Mouse (Mus musculus) heart, embryonic 11.5 days (tissue): ENCODE data around the gene Fscn2. TPM values are rescaled to one million over a fixed set of nuclear protein-coding genes. Genes with fewer than 3 reads are reported as not detected.
A peak's percentile ranks its signal among the peaks of the same experiment; 100 is the strongest.

ENCODE experiments used
- ATAC-seq: fragments of 200-750 bp; cut with Nextera tagmentation; replicated peaks from 2 replicates; pipeline ENCODE4 v1.8.0; 2017; ENCODE audit warnings: moderate library complexity; ENCODE audit not compliant: insufficient number of reproducible peaks, low FRiP score, low TSS enrichment
- H3K27ac ChIP-seq: fragments of 300-500 bp; sonication (generic); 2 replicates; pipeline ENCODE4 v1.5.1; 2014; ENCODE audit warnings: mild to moderate bottlenecking, low read depth, low read length
- H3K27me3 ChIP-seq: fragments of 300-500 bp; sonication (generic); 2 replicates; pipeline ENCODE4 v1.6.1; 2014; ENCODE audit warnings: mild to moderate bottlenecking, low read length, mixed read lengths; ENCODE audit not compliant: control insufficient read depth, insufficient read depth
- H3K36me3 ChIP-seq: fragments of 300-500 bp; sonication (generic); 2 replicates; pipeline ENCODE4 v1.6.1; 2014; ENCODE audit warnings: mild to moderate bottlenecking, low read length, moderate library complexity, mixed read lengths; ENCODE audit not compliant: control insufficient read depth, insufficient read depth
- H3K4me1 ChIP-seq: fragments of 300-500 bp; sonication (generic); 2 replicates; pipeline ENCODE4 v1.6.1; 2014; ENCODE audit warnings: low read length; ENCODE audit not compliant: control insufficient read depth, insufficient read depth
- H3K4me2 ChIP-seq: fragments of 300-500 bp; sonication (generic); 2 replicates; pipeline ENCODE4 v1.6.1; 2014; ENCODE audit warnings: mild to moderate bottlenecking, moderate library complexity
- H3K4me3 ChIP-seq: fragments of 300-500 bp; sonication (generic); 2 replicates; pipeline ENCODE4 v1.5.1; 2014; ENCODE audit warnings: low read depth, low read length
- H3K9ac ChIP-seq: fragments of 300-500 bp; sonication (generic); 2 replicates; pipeline ENCODE4 v1.6.1; 2014; ENCODE audit warnings: mild to moderate bottlenecking, low read depth, low read length, moderate library complexity
- H3K9me3 ChIP-seq: fragments of 300-500 bp; sonication (generic); replicated peaks from 2 replicates; pipeline ENCODE4 v1.6.1; 2016; ENCODE audit warnings: low read length; ENCODE audit not compliant: control insufficient read depth
- WGBS: fragments of 180-500 bp; shearing (Covaris S2); extraction: QIAGEN DNeasy Blood & Tissue Kit; methylation state at CpG from one replicate; pipeline ENCODE4 v1.1.7; 2014; ENCODE audit not compliant: insufficient replicate concordance; 5-methylcytosine and 5-hydroxymethylcytosine counted together
- polyA plus RNA-seq: library from polyadenylated mRNA; unstranded; fragments of >200 nt; fragmentation: Nextera tagmentation; extraction: Ambion mirVana; gene quantifications from 2 replicates; pipeline ENCODE4 v1.2.1, GENCODE M21; 2014

Fscn2 gene
- polyA plus RNA-seq, 1 experiment from 2014 or later = 0.57 TPM

GRCm38 (mm10) chr11:120317456-120317855 lies 43.9 kb upstream of the Fscn2 start:
- ATAC-seq = no peak

GRCm38 (mm10) chr11:120319310-120319709 lies 42.0 kb upstream of the Fscn2 start:
- H3K27ac ChIP-seq = no peak overlapping the region
- no peaks in the 10 kb centered on the region for H3K9me3 ChIP-seq
- no peak overlapping the region for H3K9ac ChIP-seq
- no peak for ATAC-seq
- H3K4me2 ChIP-seq = no peak overlapping the region
- H3K4me1 ChIP-seq = peaks cover 26% of the 10 kb centered on the region
- no peaks in the 10 kb centered on the region for H3K36me3 ChIP-seq
- no peak overlapping the region for H3K4me3 ChIP-seq
- 78% methylated on average over 5 of the region's 5 CpGs for WGBS
- no peaks in the 10 kb centered on the region for H3K27me3 ChIP-seq

More at GRCm38 (mm10) chr11:120317456-120317855, 43.9 kb upstream of the Fscn2 start:
- H3K27ac ChIP-seq = peak overlapping the region; percentile 99
- H3K9me3 ChIP-seq = no peaks in the 10 kb centered on the region
- H3K4me3 ChIP-seq = no peak overlapping the region
- H3K4me2 ChIP-seq = peak overlapping the region; percentile 92
- WGBS = 79% methylated on average over 7 of the region's 7 CpGs
- H3K4me1 ChIP-seq = peaks cover 31% of the 10 kb centered on the region
- H3K27me3 ChIP-seq = no peaks in the 10 kb centered on the region
- H3K9ac ChIP-seq = peak overlapping the region; percentile 88; the same call in 1 of the 2 replicates
- H3K36me3 ChIP-seq = no peaks in the 10 kb centered on the region

- Histone ChIP-seq H3K27ac (no peak overlapping the region), H3K4me2 (no peak overlapping the region; the same call in 1 of the 2 replicates), H3K9ac (no peak overlapping the region), H3K36me3 (no peaks in the 10 kb centered on the region), H3K9me3 (no peaks in the 10 kb centered on the region), H3K27me3 (no peaks in the 10 kb centered on the region), H3K4me3 (no peak overlapping the region), H3K4me1 (peaks cover 17% of the 10 kb centered on the region)
- ATAC-seq = no peak
- 92% methylated on average over 10 of the region's 10 CpGs for WGBS
Measured at GRCm38 (mm10) chr11:120320156-120320555, 41.2 kb upstream of the Fscn2 start.

GRCm38 (mm10) chr11:120335431-120336021 lies 25.8 kb upstream of the Fscn2 start:
- 71% methylated on average over 6 of the region's 6 CpGs for WGBS
- H3K9me3 ChIP-seq = no peaks in the 10 kb centered on the region
- no peaks in the 10 kb centered on the region for H3K36me3 ChIP-seq
- H3K27ac ChIP-seq = no peak overlapping the region
- no peak for ATAC-seq
- H3K4me2 ChIP-seq = no peak overlapping the region
- H3K9ac ChIP-seq = no peak overlapping the region
- no peak overlapping the region for H3K4me3 ChIP-seq
- no peaks in the 10 kb centered on the region for H3K27me3 ChIP-seq
- H3K4me1 ChIP-seq = no peaks in the 10 kb centered on the region

- Histone ChIP-seq H3K36me3 (no peaks in the 10 kb centered on the region), H3K9me3 (no peaks in the 10 kb centered on the region), H3K27me3 (no peaks in the 10 kb centered on the region), H3K27ac (no peak overlapping the region), H3K9ac (no peak overlapping the region), H3K4me3 (no peak overlapping the region), H3K4me2 (no peak overlapping the region), H3K4me1 (no peaks in the 10 kb centered on the region)
- ATAC-seq = no peak
- WGBS = 33% methylated on average over 2 of the region's 2 CpGs
Measured at GRCm38 (mm10) chr11:120337447-120337846, 23.9 kb upstream of the Fscn2 start.

- Histone ChIP-seq H3K4me3 (no peak overlapping the region), H3K9ac (no peak overlapping the region), H3K27ac (no peak overlapping the region), H3K9me3 (no peaks in the 10 kb centered on the region), H3K4me2 (no peak overlapping the region), H3K27me3 (no peaks in the 10 kb centered on the region), H3K36me3 (no peaks in the 10 kb centered on the region), H3K4me1 (no peaks in the 10 kb centered on the region)
- 70% methylated on average over 3 of the region's 3 CpGs for WGBS
- no peak for ATAC-seq
Measured at GRCm38 (mm10) chr11:120338786-120339185, 22.5 kb upstream of the Fscn2 start.

GRCm38 (mm10) chr11:120339978-120340513 lies 21.3 kb upstream of the Fscn2 start:
- 77% methylated on average over 10 of the region's 10 CpGs for WGBS
- no peaks in the 10 kb centered on the region for H3K27me3 ChIP-seq
- no peaks in the 10 kb centered on the region for H3K9me3 ChIP-seq
- H3K27ac ChIP-seq = no peak overlapping the region
- no peaks in the 10 kb centered on the region for H3K4me1 ChIP-seq
- no peak overlapping the region for H3K4me2 ChIP-seq
- H3K36me3 ChIP-seq = no peaks in the 10 kb centered on the region
- no peak for ATAC-seq
- H3K4me3 ChIP-seq = no peak overlapping the region
- H3K9ac ChIP-seq = no peak overlapping the region

GRCm38 (mm10) chr11:120341661-120342060 lies 19.7 kb upstream of the Fscn2 start:
- Histone ChIP-seq H3K4me2 (no peak overlapping the region), H3K27ac (no peak overlapping the region), H3K36me3 (no peaks in the 10 kb centered on the region), H3K27me3 (no peaks in the 10 kb centered on the region), H3K9ac (no peak overlapping the region), H3K4me3 (no peak overlapping the region), H3K4me1 (no peaks in the 10 kb centered on the region), H3K9me3 (no peaks in the 10 kb centered on the region)
- no peak for ATAC-seq
- 91% methylated on average over 4 of the region's 4 CpGs for WGBS

GRCm38 (mm10) chr11:120342656-120343160 lies 18.6 kb upstream of the Fscn2 start:
- H3K27me3 ChIP-seq = no peaks in the 10 kb centered on the region
- no peak overlapping the region for H3K27ac ChIP-seq
- no peaks in the 10 kb centered on the region for H3K4me1 ChIP-seq
- no peaks in the 10 kb centered on the region for H3K9me3 ChIP-seq
- 88% methylated on average over 5 of the region's 5 CpGs for WGBS
- H3K36me3 ChIP-seq = peaks cover 2% of the 10 kb centered on the region; the same call in 1 of the 2 replicates
- no peak for ATAC-seq
- H3K4me2 ChIP-seq = no peak overlapping the region
- H3K9ac ChIP-seq = no peak overlapping the region
- no peak overlapping the region for H3K4me3 ChIP-seq
